Mouse (Mus musculus): ENCODE measurements around the gene Vps72.
"Not testable (repeated sequence)": the region's sequence is repeated elsewhere in the genome, so short reads cannot be mapped to it uniquely, and the experiment has no call there.

The Vps72 gene

DNA sequence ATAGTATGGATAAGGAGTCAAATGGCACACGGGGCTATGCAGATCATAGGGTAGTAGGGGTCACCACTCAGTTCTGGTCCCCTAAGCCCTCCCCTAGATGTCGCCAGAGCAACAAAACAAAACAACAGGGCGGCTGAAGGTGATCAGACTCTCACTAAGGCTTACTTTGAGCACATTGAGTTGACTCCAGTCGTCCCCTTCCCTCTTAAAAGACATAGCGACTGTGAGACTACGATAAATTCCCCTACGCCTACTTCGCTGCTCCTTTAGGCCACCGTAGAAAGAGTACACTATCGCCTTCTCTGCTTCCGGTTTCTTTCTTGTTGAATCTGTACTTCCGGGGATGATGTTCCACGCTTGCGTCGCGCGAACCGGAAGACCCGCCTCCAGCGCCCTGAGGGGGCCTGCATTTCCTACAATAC is 22.9 kb downstream of the Vps72 start, which contains the start of the genes Scnm1 and Lysmd1:
Gene Scnm1, minus strand, starts transcription at position 332 of the 422 bp plus-strand sequence.
Gene Lysmd1, plus strand, starts transcription at position 409 of the 422 bp plus-strand sequence.
- peak; percentile 73 to 83 for DNase-seq (ENCODE audit: low spot score in 2 of 2)

DNA sequence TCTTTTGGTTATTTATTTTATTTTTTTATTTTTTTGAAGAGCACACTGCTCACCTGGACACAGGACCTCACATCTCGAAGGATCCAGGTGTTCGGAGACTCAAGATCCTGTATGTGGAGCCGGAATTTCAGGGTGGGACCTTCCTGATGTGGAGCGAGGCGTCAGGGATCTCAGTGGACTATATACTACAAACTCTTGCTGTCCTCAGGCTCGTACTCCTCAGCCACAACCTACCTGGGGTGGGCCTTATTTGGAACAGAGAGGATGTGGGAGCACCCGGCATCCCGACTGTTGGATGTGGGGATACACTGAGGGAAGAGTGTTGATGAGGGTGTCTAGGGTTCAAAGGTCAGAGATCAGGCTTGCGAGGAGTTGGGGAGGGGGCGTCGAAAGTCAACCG is 23.3 kb downstream of the Vps72 start:
- not testable (repeated sequence) for DNase-seq (ENCODE audit: low spot score in 2 of 2)

DNA sequence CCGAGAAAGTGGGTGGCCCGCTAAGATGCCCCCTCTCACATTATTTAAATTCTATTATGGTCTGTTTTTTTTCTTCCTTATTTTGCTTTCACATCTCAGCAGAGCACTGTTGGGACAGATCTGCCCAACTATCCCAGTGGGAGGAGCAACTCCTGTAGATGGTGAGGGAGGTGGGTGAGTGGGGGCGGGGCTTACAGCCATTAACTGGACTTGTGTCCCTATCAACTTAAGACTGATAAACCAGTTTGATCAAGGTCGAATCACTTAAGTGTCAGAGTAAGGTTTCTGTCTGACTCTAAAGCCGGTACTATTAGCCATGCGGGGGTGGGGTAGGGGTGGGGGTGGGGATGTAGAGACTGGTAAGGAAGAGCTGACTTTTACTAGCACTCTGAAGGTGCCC is 24.2 kb downstream of the Vps72 start:
- DNase-seq (ENCODE audit: low spot score in 2 of 2), result peak; percentile 43 to 58

DNA sequence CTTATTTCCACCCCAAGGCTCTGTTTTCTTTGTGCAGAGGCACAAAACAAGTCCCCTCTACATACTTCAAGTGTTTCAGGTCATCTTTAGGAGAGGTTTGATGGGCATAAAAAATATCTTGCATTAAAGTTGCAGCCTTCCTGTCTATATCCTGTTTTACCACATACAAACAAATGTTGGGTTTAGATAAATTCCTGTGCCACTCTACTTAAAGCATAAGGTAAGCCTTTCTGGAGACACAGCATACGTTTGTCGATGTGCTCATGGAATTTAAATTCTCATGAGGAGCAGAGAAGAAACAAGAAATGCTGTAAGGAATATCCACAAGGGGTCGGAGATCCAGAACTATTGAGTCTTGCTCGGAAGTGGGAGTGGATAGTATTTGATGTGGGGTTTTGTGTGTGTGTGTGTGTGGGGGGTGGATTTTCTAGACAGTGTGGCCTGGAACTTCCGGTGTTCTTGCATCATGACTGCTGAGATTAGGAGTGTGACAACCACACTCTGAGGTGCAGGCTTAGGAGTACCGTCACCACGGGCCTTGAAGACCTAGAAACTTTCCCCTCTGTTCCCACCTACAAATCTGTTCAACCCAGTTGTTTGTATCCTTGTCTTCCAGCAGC is 24.7 kb downstream of the Vps72 start:
- DNase-seq (ENCODE audit: low spot score in 2 of 2), result no peak

DNA sequence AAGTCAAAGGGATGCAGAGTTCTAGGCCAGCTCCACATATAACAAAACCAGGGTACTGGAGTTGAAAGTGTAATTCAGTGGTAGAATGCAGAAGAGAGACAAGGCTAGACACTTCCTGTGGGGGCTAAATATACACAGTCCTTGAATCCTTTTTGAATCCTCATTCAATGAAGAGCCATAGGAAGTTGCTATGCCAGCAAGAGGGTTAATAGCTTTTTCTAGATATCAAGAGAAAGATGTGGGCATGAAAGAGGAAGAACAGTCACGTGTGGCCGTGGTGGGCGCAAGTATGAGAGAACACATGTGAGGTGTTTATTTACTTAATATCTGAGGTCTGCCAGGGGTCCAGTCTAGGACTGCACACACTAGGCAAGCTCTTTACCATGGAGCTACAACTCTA is 25.5 kb downstream of the Vps72 start:
- DNase-seq (ENCODE audit: low spot score in 2 of 2), result no peak

DNA sequence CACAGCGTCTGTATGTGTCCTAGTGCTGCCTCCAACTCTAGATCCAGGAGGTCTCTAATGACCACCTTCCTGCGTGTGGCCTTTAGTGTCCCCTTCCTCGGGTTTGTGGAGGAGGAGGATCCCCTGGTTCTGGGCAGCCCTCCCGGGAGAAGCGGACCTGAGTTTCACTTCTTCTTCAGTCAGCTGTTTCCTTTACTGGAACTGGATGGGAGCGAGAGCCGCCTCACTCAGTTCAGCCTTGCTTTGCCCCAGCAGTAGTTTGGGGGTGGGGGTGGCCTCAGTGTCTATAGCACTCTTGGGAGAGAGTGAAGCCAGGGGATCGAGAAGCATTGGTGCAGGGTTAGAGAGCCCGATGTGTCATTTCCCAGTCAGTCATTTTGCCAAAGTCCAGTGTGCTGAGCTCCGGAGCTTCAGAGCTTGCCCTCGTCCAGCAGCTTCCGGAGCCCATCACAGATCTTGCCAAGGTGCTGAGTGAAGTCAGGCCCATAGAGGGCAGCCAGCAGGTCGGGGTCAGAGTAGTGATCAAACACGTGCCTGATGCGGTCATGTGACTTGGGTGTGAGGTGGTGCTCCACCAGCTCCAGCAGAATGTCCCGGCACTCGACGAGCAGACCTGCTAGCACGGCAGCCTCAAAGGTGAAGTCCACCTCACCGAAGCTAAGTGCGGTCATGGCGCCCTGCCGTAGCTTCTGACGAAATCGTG is 28.9 kb downstream of the Vps72 start:
- no peak for DNase-seq (ENCODE audit: low spot score in 2 of 2)

DNA sequence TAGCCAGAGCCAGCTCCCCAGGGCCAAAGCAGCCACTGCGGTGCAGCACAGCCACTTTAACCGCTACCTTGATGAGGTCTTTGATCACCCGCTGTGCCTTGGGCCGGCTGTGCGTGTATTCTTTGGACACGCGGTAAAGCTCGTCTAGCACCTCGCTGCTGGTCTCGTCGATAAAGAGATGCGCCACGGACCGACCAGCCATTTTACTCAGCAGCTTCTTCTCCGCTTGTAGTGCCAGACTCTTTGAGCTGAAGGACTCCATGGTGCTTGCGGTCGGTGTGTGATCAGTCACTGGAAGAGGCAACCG is 29.4 kb downstream of the Vps72 start:
- no peak for DNase-seq (ENCODE audit: low spot score in 2 of 2)

DNA sequence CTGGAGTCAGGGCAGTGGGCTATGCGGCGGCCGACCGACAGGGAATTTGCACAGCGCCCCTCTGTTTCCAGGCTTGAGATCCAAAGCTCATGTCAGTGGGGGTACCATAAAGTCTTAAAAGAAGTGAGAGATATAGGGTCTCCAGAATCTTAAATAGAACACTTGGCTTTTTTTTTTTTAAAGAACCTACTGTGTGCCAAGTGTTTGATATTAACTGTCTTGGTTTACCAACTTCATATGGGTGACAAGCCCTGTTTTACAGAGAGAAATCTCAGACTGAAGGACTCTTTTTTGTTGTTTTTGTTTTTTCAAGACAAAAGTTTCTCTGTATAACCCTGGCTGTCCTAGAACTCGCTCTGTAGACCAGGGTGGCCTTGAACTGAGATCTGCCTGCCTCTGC is 30.0 kb downstream of the Vps72 start:
- DNase-seq (ENCODE audit: low spot score in 2 of 2), result no peak

DNA sequence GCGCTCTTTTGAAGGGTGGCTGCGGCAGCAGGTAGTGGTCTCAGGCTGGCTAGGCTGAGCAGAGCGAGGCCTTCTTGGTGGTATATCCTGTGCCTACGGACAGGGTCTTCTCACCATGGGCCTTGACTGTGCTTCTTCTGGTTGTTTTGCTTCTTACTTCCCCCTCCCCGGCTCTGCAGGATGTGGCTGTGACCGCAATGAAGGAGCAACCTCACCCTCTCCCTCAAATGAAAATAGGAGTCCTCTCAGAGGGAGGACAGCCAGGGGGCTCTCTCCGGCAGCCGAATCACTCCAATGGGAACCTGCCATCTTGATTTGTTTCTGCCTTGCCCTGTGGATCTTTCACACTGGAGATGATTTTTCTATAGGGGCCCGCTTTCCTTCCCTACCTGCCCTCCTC is 30.7 kb downstream of the Vps72 start:
- peak in 1 of 2 experiments; percentile 38 for DNase-seq (ENCODE audit: low spot score in 2 of 2)

DNA sequence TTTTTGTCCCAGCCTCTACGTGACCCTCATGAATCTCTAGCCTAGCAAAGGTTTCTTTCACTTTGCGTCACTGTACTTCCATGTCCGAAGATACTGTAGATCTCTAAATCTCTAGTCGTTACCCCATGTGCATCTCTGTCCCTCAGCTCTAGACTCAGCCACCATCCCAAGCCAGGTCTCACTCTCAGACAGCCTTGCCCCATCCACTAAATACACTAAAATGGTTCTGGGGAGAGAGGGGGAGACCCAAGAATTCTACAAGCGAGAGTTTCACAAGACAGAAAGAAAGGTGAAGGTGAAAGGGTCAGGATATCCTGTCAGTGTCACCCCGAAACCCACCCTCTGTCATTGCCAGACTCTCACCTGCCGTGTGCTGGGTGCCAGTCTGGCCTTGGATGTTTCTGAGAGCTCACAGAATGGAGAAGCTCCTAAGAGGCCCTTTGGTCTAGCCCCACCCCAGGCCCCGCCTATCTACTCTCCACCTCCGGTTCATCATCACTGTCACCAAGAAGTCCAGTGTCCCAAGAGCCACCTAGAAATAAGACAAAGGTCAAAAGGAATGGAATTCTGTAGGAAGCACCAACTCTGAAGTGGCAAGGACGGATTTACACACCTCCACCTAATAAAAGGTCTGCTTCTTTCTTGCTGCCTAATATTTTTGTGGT is 31.3 kb downstream of the Vps72 start, which contains the start of gene Tnfaip8l2:
Gene Tnfaip8l2, minus strand, starts transcription at position 409 of the 665 bp plus-strand sequence.
- peak; percentile 50 to 58 for DNase-seq (ENCODE audit: low spot score in 2 of 2)

DNA sequence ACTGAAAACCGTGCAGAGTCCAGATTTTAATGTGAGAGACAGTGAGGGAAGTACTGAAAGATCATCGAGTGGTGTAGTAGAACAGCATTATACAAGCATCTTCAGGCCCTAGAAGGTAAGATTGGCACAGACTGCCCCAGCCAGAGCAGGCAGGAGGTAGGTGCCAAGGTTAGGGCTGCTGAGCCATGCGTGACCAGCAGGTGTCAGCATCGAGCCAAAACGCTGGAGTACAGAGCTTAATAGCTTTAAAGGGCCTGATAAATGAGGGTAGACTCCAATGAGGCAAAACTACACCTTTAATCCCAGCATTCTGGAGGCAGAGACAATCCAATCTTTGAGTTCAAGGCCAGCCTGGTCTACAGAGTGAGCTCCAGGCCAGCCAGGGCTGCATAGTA is 31.8 kb downstream of the Vps72 start:
- peak; percentile 80 to 89 for DNase-seq (ENCODE audit: low spot score in 2 of 2)

DNA sequence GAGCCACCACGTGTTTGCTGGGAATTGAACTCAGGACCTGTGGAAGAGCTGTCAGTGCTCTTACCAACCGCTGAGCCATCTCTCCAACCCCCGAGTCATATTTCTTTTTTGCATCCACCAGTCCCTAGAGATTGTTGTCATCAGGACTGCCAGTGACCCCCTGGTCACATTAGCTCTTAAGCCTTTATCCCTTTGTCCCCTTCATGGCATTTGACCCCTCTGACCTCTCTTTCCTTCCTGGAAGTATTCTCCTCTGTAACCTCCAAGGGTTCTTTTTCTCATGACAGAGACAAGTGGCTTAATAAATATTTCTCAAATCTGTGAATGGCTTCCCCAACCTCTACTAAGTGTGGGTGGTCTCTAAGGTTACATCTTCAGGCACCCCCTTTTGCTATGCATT is 37.1 kb downstream of the Vps72 start:
- no peak for DNase-seq (ENCODE audit: low spot score in 2 of 2)

DNA sequence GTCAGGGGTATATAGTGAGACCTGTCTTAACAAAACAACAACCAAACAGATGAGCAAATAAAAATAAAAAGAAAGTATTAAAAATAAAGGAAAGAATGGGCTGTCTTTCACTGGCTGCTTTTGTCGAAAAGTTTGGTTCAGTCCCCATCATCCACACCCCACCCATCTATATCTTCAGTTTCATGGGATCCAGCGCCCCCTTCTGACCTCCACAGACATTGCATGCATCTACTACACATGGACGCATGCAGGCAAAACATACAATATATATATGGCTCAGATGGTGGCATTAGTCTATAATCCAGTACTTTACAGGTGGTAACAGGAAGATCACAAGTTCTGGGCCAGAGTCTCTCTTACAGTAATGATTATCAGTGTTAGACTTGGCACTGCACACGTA is 43.1 kb downstream of the Vps72 start:
- peak in 1 of 2 experiments; percentile 67 for DNase-seq (ENCODE audit: low spot score in 2 of 2)

DNA sequence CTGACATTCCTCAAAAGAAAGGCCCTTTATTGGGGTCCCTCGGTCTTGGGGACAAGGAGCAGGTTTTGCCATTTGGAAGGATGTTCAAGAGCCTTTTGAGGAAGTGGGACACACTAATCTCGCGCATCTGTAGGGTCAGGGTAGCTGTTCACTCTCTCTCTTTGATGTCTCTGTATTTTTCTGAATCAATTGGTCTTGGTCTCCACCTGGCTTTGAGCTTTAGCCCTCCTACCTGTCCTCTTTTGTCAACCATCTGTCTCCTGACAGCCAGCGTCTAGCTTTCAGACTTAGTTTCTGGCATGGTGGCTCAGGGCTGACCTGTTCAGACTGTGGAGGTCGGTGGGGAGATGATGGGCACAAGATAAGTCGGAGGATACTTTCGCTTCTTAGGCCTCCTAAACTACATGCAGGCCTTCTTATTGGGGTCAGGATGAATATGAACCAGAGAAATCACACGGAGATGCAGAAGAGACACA is 48.7 kb downstream of the Vps72 start:
- DNase-seq (ENCODE audit: low spot score in 2 of 2), result no peak

DNA sequence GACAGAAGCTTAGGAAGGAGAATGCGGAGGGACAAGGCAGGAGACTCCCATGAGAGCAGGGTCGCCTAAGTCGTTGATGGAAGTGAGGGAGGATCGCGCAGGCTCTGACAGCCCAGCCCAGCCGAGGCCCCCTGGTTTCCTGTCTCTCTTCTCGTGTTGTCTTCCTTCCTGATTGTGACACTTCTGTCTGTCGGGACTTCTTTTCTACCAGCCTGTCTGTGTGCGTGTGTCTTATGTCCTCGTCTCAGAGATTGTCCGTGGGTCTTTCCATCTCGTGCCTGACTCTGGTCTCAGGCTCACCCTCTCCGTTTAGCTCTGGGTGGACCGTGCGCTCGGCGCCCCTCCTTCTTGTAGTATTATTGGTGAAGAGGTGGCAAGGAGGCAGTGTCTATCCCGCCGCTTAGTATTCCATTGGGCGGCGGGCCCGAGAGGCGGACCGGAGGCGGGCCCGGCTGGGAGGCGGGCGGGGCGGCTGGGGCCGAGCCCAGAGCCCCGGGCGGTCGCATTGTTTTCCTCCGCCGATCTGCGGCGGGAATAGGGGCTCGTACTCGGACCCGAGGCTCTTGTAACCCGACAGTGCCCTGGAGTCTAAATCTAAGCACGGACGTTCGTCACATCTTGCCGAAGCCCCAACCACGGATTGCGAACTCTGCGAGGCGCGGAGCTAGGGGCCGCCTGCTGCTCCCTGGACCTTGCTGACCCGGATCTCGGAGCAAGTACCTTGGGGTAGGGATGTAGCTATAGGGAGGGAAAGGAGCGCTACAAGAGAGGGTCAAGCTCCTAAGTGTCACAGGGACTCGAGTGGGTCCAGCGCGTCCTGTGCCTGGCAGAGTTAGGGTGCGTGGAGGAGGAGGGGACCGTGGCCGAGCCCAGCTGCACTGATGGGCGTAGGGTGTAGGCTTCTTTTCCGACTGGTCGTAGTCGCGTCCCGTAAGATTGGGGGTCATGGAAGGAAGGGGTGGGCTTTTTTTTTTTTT is 49.5 kb downstream of the Vps72 start, which contains the start of gene Sema6c:
Gene Sema6c, plus strand, starts transcription at position 471 of the 977 bp plus-strand sequence.
- DNase-seq (ENCODE audit: low spot score in 2 of 2), result peak; percentile 69 to 77

DNA sequence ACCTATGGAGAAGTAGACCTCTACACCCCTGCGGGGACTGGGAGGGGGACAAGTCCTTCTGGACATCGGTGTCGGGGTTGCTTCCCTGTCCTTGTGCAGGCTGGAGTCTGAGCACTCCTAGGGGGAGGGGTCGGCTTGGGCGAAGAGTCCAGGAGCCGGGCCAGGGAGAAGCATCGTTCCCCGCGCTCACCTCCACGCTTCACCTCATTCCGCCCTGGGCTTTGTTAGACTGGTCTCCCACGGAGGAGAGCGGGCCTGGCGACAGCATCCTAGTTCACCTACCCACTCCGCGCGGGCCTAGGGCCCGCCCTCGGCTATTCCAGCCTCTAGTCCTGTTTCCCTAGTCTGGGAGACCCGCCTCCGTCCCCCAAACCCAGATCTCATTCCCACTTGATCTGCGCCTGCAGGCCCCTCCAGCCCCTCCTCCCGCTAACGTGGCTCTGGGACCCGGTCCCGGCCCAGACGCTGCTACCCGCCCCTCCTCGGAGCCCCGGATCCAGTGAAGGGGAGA is 50.3 kb downstream of the Vps72 start:
- DNase-seq (ENCODE audit: low spot score in 2 of 2), result no peak

DNA sequence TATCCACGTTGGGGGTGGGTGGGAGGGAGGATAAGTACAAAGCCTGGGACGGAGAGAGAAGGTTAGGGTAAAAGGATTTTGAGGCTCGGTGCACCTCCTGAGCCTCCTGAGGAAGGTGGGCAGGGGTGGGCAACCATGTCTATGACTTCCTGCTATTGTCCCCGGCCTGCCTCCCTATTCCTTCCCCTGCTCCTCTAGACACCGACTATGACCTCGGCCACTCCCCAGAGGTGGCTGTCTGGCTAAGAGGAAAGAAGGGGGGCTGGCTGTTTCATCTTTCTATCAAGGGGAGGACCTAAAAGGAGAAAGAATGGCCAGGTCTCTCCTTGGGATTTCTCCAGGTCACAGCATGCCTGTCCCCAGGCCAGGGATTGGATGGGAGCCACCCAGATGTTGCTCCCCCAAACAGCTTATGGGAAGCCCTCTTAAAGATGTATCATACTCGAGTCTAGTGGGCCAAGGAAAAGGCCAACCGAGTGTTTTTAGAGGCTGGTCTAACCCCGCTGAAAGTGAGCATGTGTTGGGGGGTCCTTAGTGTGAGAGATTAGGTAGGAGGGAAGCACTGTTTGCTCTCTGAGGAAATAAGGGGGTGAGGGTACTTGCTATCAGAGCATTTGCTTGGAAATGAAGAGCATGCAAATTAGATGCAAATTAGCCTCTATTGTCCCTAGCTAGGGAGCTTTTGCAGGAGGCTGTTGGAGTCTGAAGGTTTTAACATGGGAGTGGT is 51.0 kb downstream of the Vps72 start:
- no peak for DNase-seq (ENCODE audit: low spot score in 2 of 2)

DNA sequence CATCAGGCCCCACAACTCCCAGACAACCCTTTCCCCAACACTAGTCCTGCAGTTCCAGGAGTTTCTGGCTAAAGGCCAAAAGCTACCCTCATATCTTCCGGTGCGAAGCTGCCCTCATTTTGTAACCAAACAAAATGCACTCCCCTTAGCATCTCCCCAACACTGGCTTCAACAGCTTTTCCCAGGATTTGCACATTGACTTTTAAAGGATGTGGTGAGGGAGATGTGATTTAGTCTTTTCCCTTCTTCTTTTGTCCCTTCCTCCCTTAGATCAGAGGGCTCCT is 51.5 kb downstream of the Vps72 start:
- no peak for DNase-seq (ENCODE audit: low spot score in 2 of 2)

DNA sequence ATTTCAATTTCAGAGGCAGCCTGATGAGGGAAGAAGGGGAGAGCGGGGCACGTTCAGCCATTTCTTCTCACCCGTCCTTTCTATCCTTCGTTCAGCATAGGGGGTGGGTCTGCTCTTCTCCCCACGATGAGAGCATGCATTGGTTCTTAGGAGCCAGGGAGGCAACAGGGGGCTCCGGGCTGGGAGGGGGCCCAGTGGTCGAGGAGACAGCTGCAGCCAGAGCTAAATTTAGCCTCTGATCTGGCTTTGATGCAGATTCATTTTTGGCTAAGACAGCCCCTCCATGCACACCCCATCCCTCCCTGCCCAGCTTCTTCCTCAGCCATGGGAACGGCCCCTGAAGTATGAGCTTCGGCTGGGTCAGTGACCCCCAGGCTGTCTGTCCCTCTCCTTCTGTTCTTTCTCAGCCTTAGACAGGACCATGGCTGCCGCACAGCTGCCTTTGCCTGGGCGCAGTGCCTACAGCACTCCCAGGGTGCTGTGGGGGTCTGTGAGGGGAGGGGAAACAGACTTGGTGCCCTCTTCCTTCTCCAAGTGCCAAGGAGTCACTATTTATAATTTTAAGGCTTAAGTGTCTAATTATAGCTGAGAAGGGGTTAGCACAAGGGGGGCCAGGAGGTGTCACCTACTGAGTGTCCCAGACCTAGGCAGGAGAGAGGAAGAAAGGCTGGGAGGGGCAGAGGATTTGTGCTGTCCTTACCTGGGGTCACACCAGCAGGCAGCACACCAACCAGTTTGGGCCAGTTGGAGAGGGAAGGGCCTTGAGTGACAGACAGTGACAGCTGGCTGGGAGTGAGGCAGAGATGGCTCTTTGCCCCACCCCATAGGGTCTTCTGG is 52.8 kb downstream of the Vps72 start:
- DNase-seq (ENCODE audit: low spot score in 2 of 2), result no peak

DNA sequence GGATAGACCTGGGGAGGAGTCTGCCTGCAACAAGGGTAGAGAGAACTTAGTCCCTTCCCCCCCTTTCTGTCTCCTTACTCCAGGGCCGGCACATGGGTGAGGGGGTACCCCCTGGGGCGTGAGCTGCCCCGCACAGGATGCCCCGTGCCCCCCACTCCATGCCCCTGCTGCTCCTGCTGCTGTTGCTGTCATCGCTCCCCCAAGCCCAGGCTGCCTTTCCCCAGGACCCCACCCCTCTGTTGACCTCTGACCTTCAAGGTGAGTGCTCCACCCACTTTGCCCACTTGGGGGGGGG is 53.4 kb downstream of the Vps72 start:
- DNase-seq (ENCODE audit: low spot score in 2 of 2), result no peak

Measured in spleen, postnatal 14 days (tissue).